Mouse (Mus musculus) gastrocnemius, postnatal 10 days (tissue): ENCODE measurements around the gene Sgo1. TPM values are rescaled to one million over a fixed set of nuclear protein-coding genes. Genes with fewer than 3 reads are reported as not detected.

Experiments
- DNase-seq: peaks from one replicate; pipeline ENCODE4 v3.0.0; 2021; ENCODE audit warnings: mixed read lengths
- total RNA-seq, 2 experiments: library from RNA; stranded (reverse); gene quantifications; 2 replicates each; pipeline ENCODE4 v1.2.3; 2021

Sgo1 gene
- total RNA-seq, 2 experiments from 2014 or later = 1.6 to 2.2 TPM

GRCm38 (mm10) chr17:53650251-53650661 is 38.9 kb downstream of the Sgo1 start:
- no peak for DNase-seq

GRCm38 (mm10) chr17:53643360-53643759 is 45.8 kb downstream of the Sgo1 start:
- no peak for DNase-seq

- no peak for DNase-seq
Measured at GRCm38 (mm10) chr17:53631344-53631743, 57.8 kb downstream of the Sgo1 start.

- DNase-seq = no peak
Measured at GRCm38 (mm10) chr17:53628131-53628530, 61.0 kb downstream of the Sgo1 start.

- DNase-seq = no peak
Measured at GRCm38 (mm10) chr17:53627497-53627896, 61.6 kb downstream of the Sgo1 start.

GRCm38 (mm10) chr17:53626160-53626559 is 63.0 kb downstream of the Sgo1 start:
- no peak for DNase-seq

Other genes starting within 250 kb of the Sgo1 start
- under 1 TPM; 0.27 to 0.28 TPM for gene Efhb, start 226.0 kb downstream of the Sgo1 start, total RNA-seq
- 10 to 100 TPM; 53.8 to 54.1 TPM for gene Rab5a, start 210.1 kb downstream of the Sgo1 start, total RNA-seq
- gene Pp2d1, start 149.9 kb downstream of the Sgo1 start, total RNA-seq = not detected
- 10 to 100 TPM; 32.1 to 42.3 TPM for gene Kat2b, start 122.5 kb downstream of the Sgo1 start, total RNA-seq
- not detected for gene Sult1c2, start 157.0 kb upstream of the Sgo1 start, total RNA-seq